Mouse (Mus musculus): Measurements from ENCODE around the gene Dlg3.

Dlg3 gene

GRCm38 (mm10) chrX:100797370-100797769 is 29.8 kb downstream of the Dlg3 start:
- in situ Hi-C loops (cut with MboI), result no loop called here

GRCm38 (mm10) chrX:100797851-100798527 is 30.5 kb downstream of the Dlg3 start:
- in situ Hi-C loops (cut with MboI), result no loop called here

- in situ Hi-C loops (cut with MboI), result no loop called here
Measured at GRCm38 (mm10) chrX:100800643-100801042, 33.1 kb downstream of the Dlg3 start.

GRCm38 (mm10) chrX:100802034-100802433 is 34.5 kb downstream of the Dlg3 start:
- in situ Hi-C loops (cut with MboI), result no loop called here

GRCm38 (mm10) chrX:100811129-100811528 is 43.6 kb downstream of the Dlg3 start:
- in situ Hi-C loops (cut with MboI), result no loop called here

GRCm38 (mm10) chrX:100814139-100814538 is 46.6 kb downstream of the Dlg3 start:
- in situ Hi-C loops (cut with MboI), result no loop called here

GRCm38 (mm10) chrX:100815766-100816165 is 48.2 kb downstream of the Dlg3 start:
- in situ Hi-C loops (cut with MboI), result no loop called here

- in situ Hi-C loops (cut with MboI), result no loop called here
Measured at GRCm38 (mm10) chrX:100818681-100819080, 51.2 kb downstream of the Dlg3 start.

- in situ Hi-C loops (cut with MboI), result no loop called here
Measured at GRCm38 (mm10) chrX:100821149-100821548, 53.6 kb downstream of the Dlg3 start.

- in situ Hi-C loops (cut with MboI), result no loop called here
Measured at GRCm38 (mm10) chrX:100825557-100825956, 58.0 kb downstream of the Dlg3 start.

GRCm38 (mm10) chrX:100832806-100833205 is 65.3 kb downstream of the Dlg3 start:
- in situ Hi-C loops (cut with MboI), result no loop called here

- in situ Hi-C loops (cut with MboI), result no loop called here
Measured at GRCm38 (mm10) chrX:100839211-100839610, 71.7 kb downstream of the Dlg3 start.

All from mature B cell (primary cell).